Mouse (Mus musculus): ENCODE measurements around the gene Gm10065.
"Not testable (repeated sequence)": the region's sequence is repeated elsewhere in the genome, so short reads cannot be mapped to it uniquely, and the experiment has no call there.

Gene Gm10065

DNA sequence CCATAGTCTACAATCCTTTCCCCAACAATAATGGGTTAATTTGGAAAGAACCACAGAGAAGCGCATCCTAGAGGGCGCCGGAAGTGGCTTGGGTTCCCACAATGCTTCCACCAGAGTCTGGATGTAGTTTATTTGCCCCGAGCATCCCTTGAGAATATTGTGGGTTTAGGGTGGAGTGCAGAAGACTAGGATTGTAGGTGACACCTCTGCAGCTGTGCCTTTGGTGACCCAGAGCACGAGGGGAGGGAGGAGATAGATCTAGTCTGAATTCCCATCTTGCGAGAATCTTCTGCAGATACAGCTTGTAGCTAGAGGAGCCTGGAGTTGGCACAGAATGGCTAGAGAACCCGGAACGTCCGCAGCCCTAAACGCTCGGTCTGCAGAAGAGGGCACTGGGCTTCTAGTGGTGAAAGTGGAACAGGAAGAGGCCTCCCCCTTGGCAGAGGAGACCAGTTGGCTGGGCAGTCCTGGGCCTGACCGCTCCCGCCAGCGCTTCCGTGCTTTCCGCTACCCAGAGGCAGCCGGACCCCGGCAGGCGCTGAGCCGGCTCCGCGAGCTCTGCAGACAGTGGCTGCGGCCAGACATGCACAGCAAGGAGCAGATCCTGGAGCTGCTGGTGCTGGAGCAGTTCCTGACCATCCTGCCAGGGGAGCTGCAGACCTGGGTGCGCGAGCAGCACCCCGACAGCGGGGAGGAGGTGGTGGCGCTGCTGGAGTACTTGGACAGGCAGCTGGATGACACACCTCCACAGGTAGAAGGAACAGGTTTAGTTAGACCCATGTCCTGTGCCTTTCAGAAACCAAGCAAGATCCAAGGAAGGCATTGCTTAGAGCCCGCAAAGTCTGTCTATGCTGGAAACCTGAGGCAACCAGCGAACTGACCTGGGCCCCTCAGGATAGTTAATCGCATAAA lies at the start of gene Gm10065, which contains the start of gene Zkscan4:
Gene Gm10065, minus strand, starts transcription at position 683 of the 912 bp plus-strand sequence.
Gene Zkscan4, plus strand, starts transcription at position 149 of the 912 bp plus-strand sequence.
- peak; percentile 84 to 86 for DNase-seq

DNA sequence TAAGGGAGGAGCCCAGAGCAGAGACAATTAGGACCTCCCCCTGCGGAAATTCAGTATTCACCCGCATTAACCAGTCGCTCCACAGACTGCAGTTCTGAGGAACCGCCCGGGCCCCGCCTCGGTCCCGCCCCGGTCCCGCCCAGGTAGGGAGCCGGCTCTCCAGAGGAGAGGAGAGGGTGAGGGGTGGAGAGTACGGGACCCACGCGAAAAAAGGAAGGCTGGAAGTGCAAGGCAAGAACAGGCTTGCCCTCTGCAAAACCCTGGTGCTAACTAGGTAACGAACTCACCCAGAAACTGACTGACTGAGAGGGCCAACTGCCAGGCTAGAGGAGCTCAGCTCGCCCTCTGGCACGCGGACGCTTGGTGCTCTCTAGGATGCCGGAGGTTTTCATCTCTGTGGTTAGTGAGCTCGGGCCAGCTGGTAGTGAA lies 27.0 kb upstream of the Gm10065 start:
- DNase-seq = peak; percentile 89 to 91

DNA sequence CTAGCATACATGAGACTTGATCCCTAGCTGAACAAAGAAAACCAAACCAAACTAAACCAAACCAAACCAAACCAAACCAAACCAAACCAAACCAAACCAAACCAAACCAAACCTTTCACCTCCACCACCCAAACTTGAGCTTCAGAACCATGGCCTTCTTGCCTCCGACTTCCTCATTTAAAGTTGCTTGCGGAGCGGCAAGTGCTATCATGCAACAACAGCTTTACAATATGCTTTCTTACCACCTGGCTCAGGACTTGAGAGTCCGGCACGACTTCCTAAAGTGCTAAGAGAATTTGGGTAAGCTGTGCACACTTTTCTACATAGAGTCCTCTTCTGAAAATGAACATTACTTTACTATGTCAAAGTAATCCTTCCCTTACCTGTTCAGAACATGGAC lies 23.1 kb upstream of the Gm10065 start:
- no peak for DNase-seq

DNA sequence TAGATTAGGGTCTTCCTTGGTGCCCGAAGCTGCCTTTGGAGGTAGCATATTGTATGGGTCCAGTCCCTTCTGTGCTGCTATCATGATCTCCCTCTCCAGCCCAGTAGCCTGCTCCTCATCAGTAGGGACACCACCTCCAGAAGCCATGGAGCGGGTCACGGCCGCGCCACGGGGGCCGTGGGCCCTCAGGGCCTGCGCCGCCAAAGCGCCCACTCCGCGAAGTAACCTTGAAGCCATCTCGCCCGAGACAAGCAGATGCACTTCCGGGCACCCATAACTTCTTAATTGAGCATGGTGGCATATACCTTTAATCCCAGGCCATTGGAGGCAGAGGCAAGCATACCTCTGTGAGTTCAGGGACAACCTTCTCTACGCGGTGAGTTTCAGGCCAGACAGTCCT lies 21.9 kb upstream of the Gm10065 start, which contains the start of gene Gm11273:
Gene Gm11273, minus strand, starts transcription at position 237 of the 400 bp plus-strand sequence.
- DNase-seq = not testable (repeated sequence)

DNA sequence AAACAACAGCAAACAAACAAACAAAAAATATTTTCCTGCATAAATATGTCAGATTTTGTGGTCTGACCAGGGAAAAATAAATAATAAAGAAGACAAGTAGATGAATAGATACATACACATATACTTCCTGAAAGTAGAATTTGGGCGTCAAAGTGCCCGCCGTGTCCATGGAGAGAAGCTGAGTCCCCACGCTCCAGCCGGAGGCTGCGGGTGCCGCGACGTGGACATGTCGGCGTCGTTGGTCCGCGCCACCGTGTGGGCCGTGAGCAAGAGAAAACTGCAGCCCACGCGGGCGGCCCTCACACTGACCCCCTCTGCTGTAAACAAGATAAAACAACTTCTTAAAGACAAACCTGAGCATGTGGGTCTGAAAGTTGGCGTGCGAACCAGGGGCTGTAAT lies 15.8 kb upstream of the Gm10065 start, which contains the start of gene AK157302:
Gene AK157302, plus strand, starts transcription at position 144 of the 400 bp plus-strand sequence.
- DNase-seq = peak; percentile 21 to 40

DNA sequence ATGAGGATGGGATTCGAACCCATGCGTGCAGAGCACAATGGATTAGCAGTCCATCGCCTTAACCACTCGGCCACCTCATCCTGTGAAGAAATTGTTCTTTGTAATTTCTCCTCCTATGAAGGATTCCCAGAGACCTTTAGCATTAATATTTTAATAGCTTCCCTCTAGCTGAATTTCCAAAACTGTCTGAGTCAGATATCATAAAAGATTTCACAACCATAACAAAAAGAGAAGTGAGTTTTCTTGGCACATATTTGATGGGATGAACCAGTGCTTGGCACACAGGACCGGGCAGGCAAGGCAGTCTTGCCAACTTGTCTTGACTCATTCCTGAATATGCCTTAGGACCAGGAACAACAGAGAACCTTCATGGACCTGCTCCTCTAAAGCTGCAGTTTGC lies 13.6 kb upstream of the Gm10065 start:
- no peak for DNase-seq

DNA sequence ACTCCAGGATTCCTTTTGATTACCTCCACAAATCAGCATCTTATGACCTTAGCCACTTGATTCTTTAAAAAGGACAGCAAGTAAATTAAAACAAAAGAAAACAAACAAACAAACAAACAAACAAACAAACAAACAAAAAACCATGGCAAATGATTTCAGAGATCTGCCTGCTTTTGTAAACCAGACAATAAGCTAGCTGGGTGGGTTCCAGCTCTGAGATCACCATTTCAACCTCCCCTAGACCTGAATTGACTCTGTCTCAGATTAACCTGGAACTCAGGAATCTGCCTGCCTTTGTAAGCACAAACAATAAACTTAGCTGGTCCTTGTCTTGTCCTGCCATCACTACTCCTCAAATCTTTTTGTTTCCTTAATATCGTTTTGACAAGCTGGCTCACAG lies 7.6 kb upstream of the Gm10065 start:
- DNase-seq = no peak

DNA sequence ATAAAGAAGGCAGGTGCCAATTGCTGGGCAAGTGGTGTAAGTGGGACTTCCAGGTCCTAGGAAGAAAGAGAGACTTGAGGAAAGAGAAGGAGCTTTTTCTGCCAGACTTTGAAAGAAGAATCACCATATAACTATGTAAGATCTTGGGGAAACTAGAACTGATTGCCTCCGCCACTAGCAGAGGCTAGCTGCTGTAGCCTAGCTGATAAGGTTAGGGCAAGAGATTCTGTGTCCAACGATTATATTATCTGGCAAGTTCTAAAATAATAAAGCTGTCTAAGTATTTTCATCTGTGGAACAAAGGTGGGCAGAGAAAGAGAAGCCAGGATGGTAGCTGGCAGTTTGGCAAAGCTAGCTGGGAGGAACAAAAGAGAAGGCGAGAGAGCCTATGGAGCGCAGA lies 6.8 kb downstream of the Gm10065 start:
- no peak for DNase-seq

DNA sequence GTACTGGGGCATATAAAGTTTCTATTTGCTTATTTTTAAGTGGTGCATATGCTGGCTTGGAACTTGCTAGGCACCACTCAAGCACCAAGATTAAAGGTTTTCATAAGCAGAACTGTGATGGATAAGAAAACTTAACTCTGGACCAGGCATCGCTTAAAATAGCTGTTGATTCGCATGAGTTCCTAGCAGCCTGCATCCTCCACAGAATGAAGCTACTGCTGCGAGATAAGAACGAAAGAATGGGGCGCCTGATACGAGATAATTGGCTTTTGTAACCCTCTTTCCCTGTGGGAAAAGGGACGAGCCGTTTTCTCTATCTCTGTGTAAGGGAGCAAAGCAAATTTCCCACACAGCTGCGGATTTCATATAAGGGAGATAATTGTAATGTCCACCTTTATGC lies 10.1 kb downstream of the Gm10065 start:
- no peak for DNase-seq

DNA sequence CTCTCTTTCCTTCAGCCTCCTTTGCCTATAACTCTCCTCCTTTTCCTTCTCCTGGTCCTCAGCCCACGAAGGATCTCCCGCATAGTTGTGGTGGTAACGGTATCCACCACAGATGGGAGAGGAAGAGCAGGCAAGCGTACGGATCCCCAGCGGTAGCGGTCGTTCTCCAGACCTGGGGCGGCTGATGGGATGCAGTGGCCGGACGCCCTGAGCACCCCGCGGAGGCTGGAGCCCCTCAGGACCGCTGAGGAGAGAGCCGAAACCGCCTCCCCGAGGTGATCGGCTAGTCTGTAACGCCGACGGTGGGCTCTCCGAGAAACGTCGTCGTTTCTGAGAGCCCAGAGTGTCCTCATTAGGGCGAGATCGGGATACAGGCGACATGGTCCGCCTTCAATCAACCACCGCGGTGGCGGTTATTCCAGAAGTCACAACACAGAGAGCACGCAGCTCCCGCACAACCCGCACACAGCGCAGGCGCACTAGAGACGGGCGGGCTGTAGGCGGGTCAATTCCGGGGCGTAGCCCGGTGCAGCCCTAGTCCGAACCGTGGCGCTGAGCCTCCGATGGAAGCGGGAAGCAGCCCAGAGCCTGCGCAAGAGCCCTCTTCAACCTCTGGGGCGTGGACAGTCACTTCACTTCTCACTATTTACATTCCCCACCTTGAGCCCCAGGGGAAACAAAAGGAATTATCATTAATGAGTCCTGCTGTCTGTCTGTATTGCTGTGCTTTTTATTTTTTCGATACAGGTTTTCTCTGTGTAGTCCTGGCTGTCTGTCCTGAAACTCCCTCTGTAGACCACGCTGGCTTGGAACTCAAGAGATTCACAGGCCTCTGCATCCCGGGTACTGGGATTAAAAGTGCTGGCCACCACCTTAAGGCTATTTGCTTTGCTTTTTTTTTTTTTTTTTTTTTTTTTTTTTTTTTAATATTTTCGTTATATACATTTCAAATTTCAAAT lies 10.9 kb downstream of the Gm10065 start, which contains the start of gene Nkapl:
Gene Nkapl, minus strand, starts transcription at position 449 of the 959 bp plus-strand sequence.
- DNase-seq = peak; percentile 85 to 90

DNA sequence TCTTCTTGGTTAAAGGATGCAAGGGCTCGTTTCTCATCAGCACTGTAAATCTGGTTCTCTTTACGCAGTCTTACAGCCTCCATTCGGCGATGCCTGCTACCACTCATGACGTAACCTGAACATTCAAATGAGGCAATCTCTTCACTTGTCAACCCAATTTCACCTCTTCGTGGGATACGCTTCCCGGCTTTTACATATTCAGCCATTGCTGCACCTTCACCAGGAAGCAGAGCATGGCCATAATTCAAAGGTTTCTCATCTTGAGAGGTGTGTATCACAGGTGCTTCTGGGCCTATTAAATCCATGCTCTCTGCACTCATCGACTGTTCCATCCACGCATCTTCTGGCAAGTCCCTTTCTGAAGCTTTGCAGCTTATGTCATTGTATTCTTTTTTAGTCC lies 11.9 kb downstream of the Gm10065 start:
- DNase-seq = no peak

DNA sequence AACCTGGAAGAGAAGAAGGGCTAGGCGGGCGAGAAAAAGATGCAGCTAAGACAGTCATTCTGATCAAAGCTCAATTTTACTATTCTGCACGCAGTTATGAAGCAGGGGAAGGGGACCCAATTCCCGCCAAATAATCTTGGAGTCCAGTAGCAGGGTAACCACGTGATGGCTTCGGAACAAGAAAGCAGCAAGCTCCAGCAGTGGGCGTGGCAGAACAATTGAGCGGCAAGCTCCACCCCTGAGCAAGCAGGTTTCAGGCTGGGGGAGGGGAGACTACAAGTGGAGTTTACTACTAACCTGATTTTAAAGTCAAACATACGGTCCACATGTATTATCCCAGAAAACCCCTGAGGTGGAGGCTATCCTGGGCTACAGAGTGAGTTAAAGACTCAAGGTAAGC lies 16.7 kb downstream of the Gm10065 start:
- DNase-seq = not testable (repeated sequence)

DNA sequence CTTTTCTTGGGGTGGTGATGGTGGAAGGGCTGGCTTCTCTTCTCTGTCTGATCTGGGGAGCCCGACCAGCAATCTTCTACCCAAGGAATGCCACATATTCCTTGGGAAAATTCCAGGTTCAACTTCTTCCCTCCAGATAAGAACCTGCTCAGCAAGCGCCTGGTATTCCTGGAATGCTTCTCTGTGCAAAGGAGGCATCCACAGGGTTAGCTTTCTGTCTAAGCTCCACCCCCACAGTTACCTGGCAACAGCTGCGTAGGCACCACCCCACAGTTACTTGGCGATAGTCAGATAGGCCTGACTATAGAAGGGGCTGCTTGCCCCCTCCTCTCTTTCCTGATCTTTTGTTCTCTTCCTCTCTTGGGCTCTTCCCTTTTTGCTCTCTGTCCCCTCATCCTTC lies 22.9 kb downstream of the Gm10065 start:
- DNase-seq = no peak

DNA sequence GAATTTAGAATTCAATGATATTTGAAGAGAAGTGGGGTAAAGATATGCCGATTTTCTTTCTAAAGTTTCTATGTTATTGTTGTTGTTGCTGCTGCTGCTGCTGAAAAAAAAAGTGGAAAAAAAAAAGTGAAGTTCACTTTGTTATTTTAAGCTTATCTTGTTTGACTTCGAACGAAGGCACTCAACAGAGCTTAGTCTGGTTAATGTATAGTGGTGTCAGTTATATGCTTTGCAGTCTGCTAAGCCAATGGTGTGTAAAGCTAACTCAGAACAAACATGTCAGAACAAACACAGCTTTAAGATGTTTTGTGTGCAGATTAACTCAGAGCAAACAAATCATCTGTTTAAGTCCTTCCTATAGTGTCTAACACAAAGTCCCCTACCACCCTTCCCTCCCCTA lies 25.1 kb downstream of the Gm10065 start:
- no peak for DNase-seq

DNA sequence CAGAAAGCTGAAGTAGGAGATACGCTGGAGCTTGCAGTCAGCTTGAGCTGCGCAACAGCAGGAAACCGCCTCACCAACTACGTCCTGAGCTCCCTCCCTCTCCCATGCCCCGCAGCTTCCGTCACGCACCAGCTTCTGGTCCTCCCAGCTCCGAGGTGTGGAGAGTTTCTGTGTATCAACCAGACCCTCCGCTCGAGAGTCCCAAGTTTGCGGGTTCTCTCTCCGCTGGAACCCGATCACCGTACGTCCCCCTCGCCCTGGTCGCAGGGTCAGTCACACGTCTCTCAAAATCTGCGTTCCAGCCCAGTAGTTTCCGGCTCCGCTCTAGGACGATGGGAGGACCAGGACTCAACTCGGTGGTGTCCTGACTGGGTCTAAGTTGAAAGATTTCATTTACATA lies 25.8 kb downstream of the Gm10065 start, which contains the start of gene Zscan26:
Gene Zscan26, minus strand, starts transcription at position 282 of the 400 bp plus-strand sequence.
- DNase-seq = peak; percentile 82 to 84

DNA sequence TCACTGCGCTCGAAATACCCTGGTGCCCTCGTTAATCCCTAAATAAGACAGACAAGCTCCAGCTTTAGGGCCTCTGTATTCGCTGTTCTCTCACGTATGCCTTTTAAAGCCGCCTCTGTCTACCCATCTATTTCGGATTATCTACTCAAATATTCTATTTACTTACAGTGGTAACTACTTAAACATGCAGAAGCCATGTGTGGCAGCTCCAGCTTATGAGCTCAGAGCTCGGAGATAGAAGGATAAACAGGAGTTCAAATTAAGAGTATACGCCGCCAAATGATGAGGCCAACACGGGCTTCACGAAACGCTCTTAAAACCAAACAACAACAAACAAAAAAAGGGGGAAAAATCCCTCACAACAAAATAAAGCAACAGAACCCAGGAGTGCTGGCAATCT lies 26.2 kb downstream of the Gm10065 start:
- no peak for DNase-seq

DNA sequence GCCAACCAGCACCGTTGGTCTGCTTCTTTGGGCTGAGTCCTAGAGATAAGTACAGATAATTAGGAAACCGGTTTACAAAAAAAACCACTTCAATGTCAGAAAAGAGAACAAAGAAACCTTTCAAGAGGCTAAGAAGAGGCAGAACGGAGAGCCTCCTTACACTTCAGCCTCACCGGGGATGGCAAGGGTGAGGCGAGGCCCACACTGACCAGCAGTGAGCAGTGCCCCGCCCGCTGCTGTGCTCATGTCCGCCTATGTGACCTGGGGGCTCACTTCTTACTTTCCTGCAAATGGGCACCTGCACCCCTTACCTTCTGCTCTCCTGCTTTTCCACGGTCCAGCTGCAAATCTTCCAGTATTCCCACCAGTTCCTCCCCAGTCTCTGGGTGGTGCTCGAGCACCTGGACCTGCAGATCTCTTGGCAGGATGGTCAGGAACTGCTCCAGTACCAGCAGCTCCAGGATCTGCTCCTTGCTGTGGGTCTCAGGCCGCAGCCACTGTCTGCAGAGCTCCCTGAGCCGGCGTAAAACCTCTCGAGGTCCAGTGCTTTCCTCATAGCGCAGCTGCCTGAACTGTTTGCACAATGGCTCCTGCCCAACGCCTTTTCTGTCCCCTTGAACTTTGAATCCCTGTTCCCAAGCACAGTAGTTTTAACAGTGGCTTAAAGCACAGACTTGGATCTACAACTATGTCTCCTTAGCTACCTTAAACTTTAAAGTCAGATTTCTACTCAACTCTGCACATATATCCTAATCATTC lies 31.2 kb downstream of the Gm10065 start:
- DNase-seq = no peak

DNA sequence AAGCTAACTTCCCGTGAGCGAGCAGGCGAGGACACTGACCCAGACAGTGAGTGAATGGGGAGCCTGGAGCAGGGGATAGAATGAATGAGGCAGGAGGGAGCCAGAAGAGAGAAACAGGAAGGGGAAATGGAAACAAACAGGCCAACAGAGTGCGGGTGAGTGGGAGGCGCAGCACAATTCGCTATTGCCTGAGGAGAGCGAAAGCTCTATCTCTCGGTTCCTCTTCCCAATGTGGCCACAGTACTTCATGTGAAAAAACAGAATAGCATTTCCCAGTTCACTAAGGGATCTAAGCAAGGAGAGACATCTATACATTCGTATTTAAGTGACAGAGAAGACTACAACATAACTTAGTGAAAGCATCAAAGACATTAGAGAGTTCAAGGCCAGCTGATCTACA lies 32.4 kb downstream of the Gm10065 start:
- DNase-seq = no peak

DNA sequence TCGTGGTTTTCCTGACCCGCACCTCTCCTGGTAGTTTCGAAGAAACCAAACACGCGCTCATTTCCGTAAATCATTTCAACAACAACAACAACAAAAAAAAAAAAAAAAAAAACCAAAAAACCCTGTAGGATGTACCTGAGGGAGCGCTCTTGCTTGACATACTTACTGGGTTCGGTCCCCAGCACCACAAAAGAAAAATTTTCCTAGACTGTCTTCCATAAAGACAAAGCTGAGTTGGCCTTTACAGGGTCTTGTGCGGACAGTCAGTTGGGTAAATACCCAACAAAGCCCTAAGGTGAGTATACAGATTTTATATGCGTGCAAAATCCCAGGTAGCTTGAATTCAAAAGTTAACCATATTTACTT lies 38.1 kb downstream of the Gm10065 start:
- no peak for DNase-seq

DNA sequence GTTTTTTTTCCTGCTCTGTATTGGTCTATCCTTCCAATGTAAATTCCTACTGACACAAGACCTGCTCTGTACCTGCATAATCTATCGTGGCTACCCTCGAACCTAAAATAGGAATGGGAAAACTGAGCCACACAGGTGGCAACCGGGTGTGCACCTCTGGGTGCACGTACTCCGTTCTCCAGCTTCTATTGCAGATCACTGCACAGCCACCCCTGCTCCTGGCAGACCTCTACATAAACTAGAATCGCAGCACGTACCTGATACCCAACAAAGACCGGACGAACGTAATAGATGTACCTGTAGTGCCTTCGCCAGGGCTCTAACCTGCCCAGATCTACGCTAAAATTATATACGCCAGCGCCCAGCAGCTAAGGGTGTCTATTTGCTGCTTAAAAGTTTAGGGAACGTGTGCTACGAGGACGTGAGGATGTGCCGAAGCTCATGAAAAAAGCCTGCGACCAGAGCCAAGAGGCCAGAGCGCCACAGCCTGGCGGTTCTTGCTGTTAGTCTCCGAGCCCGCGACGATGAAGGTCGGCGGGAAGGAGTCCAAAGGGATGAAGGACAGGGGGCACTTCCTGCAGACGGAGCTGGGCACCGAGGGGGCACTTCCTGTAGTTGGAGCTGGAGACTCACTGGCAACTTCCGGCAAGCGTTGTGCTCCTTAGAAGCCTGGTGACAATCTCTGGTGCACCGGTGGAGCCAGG lies 38.6 kb downstream of the Gm10065 start, which contains the start of gene Pgbd1:
Gene Pgbd1, minus strand, starts transcription at position 556 of the 704 bp plus-strand sequence.
- DNase-seq = peak; percentile 93 to 94

DNA sequence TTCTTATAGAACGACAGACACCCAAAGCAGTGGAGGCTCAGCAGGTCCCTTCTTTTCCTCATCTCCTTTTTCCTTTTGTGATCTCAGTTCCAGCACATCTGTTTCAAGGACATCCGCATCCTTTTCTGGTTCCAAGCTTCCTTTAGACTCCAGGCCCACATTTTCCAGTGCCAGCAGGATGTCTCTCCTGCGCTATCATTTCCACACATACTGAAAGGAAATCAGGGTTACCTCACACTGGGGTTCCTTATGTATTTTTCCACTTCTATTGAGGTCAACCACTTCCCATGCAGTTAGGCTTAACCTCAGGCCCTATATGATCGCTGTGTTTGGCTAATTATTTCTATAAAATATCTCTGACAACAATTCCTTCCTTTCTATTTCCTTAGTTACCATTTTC lies 43.8 kb downstream of the Gm10065 start:
- no peak for DNase-seq

Measured in cerebellum, postnatal 10 days (tissue).